Mouse (Mus musculus): ENCODE measurements around the gene Lce3c.

DNA sequence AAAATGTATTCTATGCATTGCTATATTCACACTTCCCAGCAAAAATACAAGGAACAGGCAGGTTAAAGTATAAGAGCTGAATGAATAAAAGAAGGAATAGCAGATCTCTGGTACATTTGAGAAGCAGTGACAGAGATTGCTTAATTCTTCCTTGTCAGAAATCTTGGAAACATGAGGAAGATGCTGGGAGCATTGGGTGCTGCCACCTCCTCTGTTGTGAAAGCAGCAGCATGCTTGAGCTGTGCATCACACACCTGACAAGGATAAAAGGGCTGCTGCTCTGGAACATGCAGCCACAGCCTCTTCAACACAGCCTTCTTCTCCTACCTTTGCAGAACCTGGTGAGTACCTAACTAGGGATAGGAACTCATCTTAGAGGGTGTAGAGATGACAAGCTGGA, 47.6 kb downstream of the Lce3c start, which contains the start of gene Lce3f:
- TF ChIP-seq CTCF (IDR thresholded peaks at IDR 0.05; ENCODE audit: control insufficient read depth, insufficient read depth, insufficient read length) (no peak), USF1 (IDR thresholded peaks at IDR 0.05; ENCODE audit: low read depth) (no peak), MAX (IDR thresholded peaks at IDR 0.05) (no peak), MYOG (IDR thresholded peaks at IDR 0.05; ENCODE audit: control insufficient read depth, extremely low read depth, insufficient read length) (no peak), MYOD1 (IDR thresholded peaks at IDR 0.05; ENCODE audit: control insufficient read depth, insufficient read length, low read depth) (no peak), FOSL1 (IDR thresholded peaks at IDR 0.05; ENCODE audit: insufficient read depth, low read length, poor library complexity, severe bottlenecking) (no peak), CEBPB (IDR thresholded peaks at IDR 0.05; ENCODE audit: low read depth) (no peak)

Data from C2C12 (cell line).